Mouse (Mus musculus): ENCODE results near the gene Anp32e.
"Not testable (repeated sequence)": the region's sequence is repeated elsewhere in the genome, so short reads cannot be mapped to it uniquely, and the experiment has no call there.

The Anp32e gene

DNA sequence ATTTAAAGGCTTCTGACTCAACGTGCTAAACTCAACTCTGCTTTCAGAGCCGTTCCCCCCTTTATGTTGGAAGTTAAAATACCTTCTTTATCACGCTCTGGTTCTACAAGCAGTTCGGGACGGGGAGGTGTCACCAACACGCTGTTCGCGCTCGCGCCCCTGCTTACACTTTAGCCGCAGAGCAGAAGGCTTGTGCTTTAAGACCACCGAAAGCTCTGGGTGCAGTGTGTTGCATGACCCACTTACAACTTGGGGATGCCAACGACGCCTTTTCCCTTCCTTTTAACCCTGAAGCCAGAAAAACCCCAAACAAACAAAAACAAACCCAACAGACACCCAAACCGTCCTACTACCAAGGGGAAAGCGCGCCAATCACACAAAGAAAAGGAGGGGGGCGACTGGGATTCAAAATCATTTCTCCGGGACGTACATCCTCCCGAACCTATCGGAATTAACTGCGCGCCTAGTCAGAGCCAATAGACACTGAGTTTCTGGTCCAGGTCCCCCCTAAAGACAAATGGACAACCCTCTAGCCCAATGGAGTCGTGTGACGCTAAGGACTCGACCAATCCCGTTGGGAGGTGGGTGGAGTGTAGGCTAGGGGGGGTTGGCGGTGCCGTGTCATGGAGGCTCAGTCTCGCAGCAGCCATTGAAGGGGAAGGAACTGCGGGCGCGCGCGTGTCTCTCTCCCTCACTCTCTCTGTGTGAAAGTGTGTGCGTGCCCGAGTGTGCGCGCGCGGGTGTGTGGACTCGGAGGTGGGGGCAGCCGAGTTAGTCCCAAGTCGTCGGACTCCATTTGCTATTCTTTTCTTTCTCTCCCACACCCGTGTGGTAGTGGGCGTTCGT is at the start of gene Anp32e:
Gene Anp32e (plus strand): TSS at position 589 of the 846 bp plus-strand sequence.
- peak; percentile 99 for DNase-seq

DNA sequence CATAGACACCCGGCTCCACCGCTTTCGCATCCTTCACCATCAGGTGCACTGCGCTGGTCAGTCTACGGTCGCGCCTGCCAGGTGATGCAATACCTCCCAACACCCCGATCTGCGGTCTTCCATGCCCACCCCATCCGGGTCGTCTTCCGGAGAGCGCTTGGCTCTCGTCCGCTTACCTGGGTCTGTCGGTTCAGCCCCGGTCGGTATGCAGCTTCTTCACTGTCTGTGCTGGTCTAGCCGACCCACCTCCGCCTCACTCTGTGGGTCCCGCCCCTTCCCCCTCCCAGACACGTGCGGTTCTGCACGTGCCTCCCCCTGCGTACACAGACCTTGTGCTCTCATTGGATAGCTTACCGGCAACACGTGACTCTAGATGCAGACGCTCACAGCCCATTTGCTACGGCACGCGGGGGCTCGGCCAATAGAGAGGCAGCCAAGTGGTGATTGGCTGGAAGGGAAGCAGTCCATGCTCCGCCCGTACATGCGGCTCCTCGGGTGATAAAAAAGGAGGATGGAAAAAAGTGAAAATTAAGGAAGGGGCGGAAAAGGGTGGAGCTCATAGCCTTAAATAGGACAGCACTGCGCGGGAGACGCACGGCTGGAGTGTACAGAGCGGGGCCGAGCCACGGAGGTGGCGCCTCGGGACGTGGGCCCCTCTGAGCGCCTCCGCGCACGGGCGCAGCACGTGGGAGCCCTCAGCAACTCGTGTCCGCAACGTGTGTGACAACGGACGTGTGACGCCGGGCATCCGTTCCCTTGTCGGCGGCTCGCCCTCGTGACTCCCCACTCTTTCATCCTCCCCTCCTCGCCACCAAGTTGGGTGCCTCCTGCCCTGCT is 46.8 kb upstream of the Anp32e start, which contains the start of gene Ciart:
Gene Ciart (minus strand): TSS at position 273 of the 837 bp plus-strand sequence.
- DNase-seq: peak; percentile 97

DNA sequence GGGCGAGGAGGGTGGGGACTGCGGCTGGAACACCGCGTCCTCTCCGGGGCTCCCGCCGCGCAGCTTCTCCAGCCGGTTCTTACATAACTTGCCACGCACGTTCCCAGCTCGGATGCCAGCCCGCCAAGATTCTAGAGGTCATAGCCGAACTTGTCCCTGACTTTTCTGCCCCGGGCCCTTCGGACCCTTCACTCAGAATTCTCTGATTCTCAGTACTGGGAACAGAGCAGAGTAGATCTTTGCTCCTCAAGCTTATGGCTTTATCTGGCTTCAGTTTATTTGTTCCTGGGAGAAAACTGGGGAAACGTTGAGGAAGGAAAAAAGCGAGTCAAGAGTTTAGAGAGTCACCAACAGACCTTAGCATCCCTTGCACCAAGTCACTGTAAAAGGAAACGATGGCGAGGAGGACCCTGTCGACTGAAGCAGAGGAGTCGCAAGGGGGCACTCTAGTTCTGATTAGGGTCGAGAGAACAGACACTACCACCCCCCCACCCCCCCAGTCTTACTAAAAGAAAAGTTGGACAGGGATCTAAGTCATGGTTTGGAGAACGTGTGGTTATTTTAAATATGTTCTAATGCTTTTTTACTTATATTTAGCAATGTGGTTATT is 46.1 kb upstream of the Anp32e start:
- DNase-seq: peak; percentile 87

DNA sequence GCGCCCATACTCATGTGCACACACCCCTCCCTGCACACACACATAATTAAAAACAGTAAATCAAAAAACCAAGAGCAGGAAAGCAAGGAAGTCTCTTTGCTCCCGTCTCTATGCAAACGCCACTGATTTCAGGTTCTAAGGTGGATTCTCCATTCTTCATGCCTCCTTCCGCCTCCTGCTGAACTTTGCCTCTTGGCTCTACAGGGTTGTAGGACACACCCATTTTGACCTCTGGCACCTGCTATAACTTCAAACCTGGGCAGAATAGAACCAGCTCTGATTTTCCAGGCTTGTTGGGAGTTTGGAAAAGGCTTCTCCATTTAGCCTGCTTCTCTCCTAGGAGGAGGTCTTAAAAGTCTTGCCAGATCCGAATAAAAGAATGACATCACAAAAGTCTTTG is 44.6 kb upstream of the Anp32e start:
- DNase-seq: no peak

DNA sequence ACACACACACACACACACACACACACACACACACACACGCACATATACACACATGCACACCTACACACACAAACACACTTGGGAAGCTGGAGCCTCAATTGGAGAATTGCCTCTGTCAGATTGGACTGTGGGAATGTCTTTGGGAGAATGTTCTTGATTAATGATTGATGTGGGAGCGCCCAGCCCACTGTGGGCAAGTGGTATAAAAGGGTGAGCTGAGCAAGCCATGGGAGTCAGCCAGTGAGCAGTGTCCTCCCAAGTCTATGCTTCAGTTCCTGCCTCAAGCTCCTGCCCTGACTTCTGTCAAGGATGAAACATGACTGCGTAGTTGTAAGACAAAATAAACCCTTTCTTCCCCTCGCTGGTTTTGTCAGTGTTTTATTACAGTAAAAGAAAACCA is 41.5 kb upstream of the Anp32e start:
- DNase-seq: no peak

DNA sequence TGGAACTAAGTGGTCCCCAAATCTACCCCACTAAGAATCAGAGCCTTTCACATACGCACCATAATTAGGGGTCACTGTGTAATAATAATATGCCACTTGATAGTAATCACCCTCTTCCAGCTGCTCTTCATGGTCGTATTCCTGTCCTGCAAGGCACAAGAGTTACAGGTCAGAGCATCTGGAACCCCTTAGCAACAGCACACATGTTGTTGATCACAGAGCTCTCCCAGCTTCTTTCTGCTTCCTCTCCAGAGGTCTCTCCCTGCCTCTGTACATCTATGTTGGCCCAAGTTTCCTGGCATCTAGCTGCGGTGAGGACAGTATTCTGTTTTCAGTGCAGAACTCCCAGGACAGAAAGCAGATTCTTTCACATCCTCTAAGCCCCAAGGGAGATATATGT is 39.4 kb upstream of the Anp32e start:
- peak; percentile 47 for DNase-seq

DNA sequence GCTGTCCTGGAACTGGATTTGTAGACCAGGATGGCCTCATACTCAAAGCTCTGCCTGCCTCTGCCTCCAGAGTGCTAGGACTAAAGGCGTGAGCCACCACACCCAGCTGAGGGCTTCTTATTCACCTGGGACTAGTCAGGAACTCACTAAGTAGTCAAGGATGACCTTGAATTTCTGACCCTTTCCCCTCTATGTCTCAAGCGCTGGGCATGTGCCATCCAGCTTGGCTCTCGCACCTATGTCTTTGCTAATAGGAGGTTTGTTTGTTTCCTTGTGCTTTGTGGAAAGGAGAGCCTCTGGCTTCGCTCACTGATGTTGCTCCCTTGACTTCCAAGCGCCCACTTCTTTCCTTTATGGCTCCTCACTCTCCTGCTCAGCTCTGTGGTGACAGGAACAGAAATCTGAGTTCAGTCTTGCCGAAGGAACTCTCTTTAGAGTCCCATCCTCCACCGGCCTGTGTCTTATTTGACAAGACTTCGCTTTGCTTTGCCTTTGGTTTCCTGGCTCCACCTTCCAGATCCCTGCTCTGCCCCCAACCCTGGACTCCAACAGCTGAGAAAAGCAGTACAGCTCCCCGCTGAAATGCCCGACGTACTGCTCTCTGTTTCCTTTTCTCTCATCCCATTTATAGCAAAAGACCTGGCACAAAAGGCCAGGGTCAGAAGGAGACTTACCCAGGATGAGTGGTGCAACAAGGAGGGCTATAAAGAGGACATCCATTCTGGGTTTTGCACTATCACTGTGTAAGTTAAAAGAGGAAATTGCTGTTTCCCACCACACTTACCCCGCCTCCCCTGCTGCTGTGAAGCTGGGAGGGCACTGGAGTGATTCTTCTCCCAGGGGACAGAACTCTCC is 37.6 kb upstream of the Anp32e start, which contains the start of gene BC028528:
Gene BC028528 (minus strand): TSS at position 795 of the 855 bp plus-strand sequence.
- peak; percentile 76 for DNase-seq

DNA sequence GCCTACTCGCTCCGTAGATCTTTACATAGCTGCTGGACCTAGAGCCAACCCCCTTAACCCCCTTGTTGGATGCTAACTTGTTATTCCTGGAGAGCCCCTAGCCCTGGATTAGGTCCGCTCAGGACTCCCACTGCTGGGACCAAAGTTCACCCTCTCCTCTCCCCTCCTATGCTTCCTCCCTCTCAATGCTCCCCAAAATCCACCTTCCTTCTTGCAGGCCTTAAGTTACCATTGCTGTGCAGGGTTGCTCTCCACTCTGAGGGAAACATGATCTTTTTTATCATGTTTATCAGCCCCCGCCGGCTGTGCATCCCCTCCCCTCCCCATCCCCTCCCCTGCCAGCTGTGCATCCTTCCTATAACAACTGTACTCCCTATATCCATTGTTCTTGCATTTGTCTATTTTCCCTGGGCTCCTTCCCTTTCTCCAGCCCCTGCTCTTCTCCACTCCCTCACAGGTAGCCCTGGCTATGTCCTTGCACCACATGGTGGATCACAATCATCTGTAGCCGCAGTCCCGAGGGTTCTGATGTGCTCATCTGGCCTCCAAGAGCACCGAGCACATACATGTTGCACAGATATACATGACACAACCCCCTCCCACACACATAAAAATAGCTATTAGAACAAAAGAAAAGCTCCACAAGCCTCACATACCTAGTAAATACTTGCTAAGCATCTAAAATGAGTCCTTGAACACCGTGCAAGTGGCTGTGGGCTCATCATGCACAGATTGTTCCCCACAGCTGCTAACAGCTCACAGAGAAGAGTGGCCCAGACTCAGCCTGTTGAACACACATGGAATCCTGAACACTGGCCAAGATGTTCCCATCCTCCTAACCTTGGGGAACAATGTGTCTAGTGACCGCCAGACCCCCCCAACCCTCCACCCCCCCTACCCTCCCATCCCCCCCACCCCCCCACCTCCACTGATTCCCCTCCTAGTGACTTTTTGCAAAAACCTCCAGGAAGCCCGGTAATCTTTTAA is 36.7 kb upstream of the Anp32e start:
- DNase-seq: no peak

DNA sequence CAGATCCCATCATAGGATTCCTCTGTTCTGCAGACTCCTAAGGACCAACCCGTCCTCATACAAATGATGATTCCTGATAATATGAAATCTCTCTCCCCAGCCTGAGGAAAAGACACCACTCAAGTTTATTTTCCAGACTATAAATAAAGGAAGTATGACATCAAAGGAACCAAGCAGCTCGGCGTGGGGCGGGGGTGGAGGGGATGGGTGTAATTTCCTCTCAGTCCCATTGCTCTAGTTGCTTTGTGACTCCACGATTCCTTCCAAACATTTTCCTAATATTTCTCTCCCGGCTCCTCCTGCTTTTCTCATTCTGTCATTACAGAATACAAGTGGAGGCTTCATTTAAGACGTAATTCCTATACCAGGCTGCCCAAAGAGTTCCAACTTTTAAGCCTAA is 35.9 kb upstream of the Anp32e start:
- DNase-seq: no peak

DNA sequence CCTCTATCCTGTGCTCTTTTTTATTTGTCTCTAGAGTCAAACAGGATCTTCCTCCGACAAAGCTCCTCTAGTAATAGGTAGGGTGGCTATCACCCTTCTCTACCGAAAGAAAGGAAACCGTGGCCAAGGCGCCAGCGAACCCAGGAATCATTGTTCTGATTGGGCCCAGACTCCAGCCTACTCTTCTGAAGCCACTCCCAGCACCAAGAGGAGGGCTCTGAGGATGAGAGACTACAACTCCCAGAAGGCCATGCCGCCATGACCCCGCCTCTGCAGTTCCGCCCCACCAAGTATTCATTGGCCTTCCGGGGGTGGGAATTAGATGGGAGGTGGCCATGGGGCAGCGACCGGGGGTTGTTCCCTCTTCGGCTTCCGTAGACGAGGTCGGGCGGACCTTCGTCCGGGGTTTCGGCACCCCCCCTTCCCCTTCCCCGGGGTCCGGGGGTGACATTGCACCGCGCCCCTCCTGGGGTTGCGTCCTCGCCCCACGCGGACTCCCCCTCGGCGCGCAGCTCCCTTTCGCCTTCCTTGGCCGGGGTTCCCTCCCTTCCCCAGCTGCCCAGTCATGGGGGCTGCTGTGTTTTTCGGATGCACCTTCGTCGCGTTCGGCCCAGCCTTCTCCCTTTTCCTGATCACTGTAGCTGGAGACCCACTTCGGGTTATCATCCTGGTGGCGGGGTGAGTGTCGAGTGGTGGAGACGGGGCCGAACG is 35.3 kb upstream of the Anp32e start, which contains the start of gene Aph1a:
Gene Aph1a (plus strand): TSS at position 364 of the 711 bp plus-strand sequence.
- peak; percentile 97 for DNase-seq

DNA sequence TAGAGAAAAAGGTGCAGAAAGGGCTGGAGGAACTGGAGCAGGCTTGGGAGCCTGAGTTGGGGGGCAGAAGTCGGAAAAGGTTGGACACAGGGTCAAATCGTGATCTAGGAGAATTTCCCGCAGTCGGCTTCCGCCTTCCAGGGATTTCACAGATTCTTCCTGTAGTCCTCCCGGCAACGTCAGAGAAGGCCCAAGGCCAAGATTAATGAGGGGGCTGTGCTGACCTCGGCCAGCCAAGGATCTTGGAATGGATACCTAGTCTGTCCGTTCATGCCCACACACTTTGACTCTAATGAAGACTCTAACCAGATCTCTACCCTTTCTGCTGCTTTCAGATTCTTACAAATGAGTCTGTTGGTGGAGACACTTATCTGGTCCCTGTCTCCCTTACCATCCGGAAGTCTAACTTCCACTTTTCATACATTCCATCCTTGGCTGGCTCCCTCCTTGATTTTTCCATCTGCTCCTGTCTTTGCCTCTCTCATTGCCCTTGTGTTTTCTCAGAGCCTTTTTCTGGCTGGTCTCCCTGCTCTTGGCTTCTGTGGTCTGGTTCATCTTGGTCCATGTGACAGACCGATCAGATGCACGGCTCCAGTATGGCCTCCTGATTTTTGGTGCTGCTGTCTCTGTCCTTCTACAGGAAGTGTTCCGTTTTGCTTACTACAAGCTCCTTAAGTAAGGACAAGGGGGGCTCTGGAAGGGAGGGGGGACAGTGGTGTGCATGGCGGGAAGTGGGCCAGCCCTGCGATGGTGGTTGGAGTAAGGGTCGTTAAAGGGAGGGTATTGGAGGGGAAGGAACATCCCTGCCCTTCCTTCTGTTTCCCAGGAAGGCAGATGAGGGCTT is 34.5 kb upstream of the Anp32e start:
- DNase-seq: peak; percentile 62

DNA sequence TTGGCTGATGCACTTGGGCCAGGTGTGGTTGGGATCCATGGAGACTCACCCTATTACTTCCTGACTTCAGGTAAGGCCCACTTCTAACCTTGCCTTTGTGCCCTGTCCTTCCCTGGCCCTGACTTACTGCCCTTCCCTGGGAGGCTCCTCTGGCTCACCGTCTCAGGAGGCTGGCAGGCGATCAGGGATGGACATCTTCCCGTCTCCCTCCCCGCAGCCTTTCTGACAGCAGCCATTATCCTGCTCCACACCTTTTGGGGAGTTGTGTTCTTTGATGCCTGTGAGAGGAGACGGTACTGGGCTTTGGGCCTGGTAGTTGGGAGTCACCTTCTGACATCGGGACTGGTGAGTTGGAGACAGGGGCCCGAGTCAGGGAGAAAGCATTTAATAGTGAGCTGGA is 33.5 kb upstream of the Anp32e start:
- DNase-seq: not testable (repeated sequence)

DNA sequence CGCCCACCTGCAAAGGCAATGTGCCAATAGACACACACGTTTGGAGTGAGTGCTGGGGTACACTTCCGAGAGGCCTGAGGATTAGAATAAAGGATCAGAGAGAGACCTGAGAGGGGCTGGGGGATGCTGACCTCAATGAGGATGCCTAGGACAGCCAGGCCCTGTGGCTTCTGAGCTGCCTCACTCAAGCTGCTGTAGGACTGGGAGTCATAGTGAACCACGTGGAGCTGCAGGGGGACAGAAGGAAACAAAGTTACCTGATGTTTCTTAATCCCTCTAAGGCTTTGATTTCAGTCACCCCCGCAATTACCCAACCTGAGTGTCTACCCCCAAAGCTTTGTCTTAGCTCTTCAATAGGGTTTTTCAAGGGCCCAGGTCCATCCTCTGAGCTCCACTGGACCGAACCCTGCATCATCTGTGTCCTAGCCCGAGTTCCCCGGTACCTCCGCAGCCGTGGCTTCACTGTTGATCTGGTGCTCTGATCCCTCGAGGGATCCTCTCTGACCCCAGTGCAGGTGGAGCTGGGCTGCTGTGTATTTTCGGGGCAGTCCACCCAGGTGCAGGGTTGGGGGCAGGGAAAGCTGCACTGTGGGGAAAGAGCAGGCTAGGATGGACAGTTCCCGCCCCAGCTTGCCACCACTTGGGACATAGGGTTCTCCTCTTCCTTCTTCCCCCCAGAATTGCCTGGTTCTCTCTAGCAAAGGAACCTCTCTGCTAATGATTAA is 29.1 kb upstream of the Anp32e start:
- DNase-seq: no peak

DNA sequence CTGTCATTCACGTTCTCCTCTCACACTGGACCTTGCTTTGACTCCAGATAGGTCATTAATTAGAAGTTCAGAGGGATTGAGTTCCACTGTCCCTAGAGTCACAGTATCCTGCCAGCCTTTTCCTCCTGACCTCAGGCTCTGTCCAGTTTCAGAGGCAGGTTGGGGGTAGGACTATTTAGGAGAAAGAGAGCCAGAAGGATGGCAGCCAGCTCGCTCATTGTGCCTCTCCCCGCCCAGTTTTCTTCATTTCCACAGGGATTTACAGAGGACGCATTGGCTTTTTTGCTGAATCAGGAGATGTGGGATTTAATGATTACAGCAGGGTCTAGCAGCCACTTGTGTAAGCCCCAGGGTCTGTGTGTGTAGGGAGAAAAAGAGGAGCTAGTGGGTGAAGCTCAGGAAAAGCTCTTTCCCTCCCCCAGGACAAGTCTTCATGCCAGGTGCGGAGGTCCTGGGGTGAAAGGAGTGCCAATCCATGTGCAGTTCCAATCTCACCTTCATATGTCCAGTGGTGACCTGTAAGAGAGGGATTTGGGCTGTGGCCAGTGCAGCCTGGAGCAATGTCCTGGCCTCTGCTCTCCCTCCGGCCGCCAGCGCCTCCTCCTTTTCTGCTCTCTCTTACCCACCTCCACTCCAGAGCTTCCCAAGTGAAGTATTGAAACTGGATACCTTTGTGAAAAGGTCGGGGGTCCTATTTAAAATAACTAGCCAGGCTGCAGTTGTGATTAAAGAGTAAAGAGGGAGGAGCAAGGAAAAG is 27.3 kb upstream of the Anp32e start:
- DNase-seq: no peak

DNA sequence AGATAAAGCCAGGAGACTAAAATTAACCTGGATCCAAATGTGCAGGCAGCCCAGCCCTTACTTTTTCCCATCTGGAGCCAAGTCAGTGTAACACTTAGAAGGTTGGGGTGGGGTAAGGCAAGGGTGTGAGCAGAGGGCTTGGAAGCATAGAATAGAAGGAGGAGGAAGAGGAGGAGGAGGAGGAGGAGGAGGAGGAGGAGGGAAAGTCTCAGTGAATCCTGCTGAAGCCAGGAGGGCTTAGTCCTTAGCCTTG is 26.7 kb upstream of the Anp32e start:
- DNase-seq: no peak

DNA sequence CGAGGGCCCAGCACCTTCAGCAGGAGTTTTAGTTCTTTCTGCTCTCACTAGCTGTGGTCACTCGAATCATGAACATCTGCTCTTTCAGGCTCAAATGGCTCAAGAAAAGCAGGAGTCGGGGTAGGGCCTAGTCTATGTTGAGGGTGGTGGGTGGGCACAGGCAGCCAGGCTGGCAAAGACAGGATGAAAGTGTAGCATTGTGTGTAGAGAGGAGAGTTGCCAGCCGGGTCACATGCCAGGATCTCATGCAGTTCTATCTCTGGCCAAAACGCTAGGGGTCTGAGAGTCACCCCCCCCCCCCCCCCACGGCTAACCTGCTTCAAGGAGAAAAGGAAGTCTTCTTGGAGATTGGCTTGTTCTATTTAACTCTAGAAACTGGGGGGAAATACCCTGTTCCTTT is 26.4 kb upstream of the Anp32e start:
- no peak for DNase-seq

DNA sequence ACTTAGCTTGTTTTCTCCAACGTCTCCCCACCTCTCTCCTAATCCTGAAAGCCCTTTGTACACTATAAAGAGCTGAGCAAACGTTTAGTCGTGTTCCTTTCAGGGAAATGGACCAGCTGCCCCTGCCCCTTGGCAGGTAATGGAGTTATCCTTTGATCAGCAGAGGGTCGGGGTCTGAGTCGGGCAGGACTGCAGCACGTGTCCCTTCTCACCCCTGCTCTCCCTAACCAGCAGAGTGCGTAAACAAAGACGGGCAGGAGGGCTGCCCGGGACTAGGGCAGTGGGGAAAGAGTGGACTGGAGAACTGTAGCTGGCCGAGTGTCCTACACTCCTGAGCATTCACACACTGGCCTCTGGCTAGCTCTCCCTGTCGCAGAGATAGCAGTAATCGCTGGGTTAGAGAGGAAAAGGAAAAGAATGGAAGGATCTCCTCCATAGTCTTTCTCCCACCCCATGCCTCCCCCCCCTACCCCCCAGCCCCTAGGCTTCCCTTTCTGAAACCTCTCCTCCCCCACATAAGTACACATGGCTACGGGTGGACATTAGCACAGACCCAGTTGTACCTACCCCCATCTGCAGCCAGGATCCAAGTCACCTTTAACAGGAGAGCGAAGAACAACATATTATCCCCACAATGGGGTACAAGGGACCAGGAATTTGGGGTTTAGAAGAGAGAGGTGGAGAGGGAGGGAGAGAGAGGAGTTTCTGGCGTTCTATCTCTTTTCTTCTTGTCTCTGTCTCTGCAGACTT is 25.1 kb upstream of the Anp32e start:
- DNase-seq: peak; percentile 68

Measured in embryo, embryonic 11 days (tissue).